Mouse (Mus musculus) liver, adult (tissue): ENCODE data around the gene Ttpal.

Experiments used
- GATA4 ChIP-seq: IDR thresholded peaks from 2 replicates; pipeline ENCODE4 v1.6.1; 2014; ENCODE audit warnings: mild to moderate bottlenecking, low read length; ENCODE audit not compliant: insufficient replicate concordance

The Ttpal gene

DNA sequence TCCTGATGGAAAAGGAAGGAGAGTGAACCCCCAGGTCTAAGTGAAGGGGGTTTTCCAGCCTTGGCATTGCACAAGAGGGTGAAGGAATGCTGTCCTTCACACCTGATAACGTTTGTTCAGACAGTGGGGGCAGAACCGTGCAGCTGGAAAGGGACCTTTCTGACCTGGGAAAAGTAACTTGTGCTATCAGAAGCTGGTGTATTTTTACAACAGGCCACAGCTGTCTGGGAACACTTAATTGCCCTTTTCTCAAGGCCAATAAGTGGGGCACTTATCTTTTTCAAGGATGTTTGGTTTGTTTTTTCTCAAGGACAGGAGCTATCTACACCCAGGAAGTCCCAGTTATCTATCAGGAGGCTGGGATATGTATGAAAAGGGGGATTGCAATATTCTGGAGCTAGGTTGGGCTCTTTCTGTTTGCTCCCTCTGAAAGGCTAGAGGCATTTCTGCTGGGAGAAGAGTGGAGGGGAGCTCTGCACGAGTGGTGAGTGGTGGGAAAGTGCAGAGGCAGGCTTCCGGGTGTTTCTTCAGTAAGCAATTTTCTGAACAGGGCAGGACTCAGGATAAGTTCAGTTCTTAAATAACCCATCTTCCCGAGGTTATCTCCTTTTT, 35.6 kb downstream of the Ttpal start:
- peak; percentile 75; the same call in 1 of the 2 replicates for TF ChIP-seq GATA4

DNA sequence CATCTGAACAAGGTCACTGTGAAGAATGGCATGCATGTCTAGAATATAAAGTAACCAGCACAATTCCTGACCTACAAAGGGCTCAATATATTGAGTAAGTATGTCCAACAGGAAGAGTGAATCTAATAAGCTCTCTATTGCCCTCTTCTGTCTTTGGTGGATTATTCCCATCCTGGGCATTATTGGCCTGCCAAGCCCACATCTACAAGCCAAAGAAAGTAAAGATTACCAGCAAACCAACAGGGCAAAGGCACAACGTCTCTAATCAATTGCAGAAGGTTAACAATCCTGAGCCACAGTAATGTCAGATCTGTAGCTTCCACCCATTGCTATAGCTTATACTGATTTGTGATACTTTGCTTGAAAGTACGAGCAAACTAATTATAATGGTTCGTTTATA, 38.4 kb downstream of the Ttpal start:
- no peak for TF ChIP-seq GATA4

DNA sequence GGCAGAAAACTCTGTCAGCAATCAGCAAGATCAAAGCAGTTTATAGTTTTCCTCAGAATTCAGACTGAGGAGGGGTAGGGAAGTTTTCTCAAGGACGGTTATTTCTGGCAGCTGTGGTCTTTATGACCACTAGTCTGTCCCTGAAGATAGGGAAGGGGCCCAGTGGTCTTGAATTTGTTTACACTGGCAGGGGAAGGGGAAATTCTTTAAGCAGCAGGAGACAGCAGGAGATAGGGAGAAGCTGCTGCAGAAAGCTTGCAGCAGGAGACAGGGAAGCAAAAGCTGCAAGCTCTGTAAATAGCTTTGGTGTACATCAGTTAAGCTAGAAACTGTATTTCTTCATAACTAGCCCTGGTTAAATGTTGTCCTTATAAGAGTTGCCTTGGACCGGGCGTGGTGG, 39.6 kb downstream of the Ttpal start:
- TF ChIP-seq GATA4, result peak; percentile 34; the same call in 1 of the 2 replicates

DNA sequence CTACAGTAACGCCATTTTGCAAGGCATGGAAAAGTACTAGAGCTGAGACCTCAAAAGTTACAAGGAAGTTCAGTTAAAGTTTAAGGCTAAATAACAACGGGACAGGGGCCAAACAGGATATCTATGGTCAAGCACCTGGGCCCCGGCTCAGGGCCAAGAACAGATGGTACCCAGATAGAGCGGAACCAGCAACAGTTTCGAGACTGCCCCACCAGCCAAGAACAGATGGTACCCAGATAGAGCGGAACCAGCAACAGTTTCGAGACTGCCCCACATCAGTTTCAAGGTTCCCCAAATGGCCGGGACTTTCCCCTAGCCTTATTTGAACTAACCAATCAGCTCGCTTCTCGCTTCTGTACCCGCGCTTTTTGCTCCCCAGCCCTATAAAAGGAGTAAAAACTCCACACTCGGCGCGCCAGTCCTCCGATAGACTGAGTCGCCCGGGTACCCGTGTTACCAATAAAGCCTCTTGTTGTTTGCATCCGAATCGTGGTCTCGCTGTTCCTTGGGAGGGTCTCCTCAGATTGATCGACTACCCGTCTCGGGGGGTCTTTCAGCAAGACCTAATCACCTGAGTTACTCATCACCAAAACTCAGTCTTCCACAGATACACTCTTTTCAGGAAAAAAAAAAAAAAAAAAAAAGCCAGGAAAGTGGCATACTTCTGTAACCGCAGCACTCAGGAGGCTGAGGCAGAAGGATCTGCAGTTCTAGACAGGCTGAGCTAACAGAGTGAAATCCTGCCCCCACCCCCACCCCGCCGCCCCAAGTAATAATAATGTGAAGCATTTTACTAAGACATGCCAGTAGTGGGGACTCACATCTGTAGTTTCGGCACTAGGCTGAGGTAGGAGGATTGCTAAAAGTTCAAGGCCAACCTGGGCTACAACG, 40.8 kb downstream of the Ttpal start:
- TF ChIP-seq GATA4, result peak; percentile 95

DNA sequence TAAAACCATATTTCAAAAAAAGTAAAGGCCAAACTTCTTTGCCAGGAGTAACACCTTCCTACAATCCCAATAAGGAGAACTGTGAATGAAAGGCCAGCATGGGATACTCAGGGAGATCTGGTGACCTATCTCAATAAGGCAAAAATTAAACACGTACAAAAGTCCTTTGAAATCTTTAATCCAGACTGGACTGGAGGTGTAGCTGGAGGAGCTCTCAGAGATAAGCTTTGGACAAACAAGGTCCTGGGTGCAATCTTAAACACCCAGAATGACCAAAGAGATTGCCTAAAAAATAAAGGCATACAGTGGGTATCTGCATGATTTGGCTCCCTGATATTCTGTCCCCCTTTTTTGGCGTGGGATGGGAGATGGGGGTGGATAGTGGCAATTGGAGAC, 41.5 kb downstream of the Ttpal start:
- no peak for TF ChIP-seq GATA4

DNA sequence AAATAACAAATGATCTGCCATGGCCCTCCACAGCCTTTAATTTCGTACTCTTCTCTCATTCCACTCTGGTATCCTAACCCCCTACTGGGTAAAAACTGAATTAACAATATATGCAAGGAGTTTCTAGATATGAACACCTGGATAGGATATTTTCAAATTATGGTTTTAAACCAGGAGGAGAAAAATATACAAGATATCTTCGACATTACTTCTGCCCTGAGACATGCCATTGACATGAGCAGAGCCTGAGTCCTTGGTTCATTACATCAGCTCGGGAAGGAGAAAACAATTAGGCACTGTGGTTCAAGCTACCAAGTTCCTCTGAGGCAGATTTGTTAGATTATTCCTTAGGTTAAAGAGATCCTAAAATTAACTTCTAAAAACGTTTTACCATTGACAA, 41.9 kb downstream of the Ttpal start:
- no peak for TF ChIP-seq GATA4

DNA sequence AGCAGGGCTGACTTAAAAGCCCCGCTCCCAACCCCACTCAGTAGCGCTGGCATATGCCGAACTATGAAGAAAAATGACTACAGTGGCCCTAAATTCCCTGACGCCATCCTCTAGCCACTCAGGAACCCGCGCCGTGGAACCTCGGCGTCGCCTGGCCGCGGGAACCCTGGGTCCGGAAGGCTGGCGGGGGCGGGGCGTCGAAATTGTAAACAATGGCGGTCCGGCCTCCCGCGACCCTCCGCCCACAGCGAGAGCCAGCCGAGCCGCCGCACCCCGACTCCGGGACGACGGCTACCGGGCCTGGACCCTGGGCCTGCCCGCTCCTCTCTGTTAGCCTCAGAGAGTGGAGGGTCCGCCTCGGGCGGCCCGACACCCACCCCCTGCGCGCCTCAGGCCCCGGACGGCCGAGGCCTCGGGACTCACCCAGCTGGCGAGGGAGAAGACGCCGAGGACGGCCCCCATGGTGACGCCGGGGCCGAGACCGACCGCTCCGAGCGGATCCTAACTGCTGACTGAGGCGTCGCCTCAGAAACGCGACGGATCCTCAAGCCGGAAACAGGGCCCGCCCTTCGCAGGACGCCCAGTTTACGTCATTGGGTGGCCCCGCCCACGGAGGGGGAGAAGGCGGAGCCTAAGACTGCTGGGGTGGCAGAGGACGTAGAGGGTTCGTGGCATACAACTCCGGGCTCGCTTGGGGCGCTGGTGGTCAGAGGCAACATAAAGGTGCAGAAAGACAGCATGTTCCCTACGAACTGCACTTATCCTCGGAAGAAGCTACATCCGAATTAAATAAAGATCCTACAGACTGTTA, 42.7 kb downstream of the Ttpal start, which contains the start of gene Serinc3:
Gene Serinc3, minus strand, starts transcription at position 557 of the 811 bp plus-strand sequence.
- TF ChIP-seq GATA4, result no peak

DNA sequence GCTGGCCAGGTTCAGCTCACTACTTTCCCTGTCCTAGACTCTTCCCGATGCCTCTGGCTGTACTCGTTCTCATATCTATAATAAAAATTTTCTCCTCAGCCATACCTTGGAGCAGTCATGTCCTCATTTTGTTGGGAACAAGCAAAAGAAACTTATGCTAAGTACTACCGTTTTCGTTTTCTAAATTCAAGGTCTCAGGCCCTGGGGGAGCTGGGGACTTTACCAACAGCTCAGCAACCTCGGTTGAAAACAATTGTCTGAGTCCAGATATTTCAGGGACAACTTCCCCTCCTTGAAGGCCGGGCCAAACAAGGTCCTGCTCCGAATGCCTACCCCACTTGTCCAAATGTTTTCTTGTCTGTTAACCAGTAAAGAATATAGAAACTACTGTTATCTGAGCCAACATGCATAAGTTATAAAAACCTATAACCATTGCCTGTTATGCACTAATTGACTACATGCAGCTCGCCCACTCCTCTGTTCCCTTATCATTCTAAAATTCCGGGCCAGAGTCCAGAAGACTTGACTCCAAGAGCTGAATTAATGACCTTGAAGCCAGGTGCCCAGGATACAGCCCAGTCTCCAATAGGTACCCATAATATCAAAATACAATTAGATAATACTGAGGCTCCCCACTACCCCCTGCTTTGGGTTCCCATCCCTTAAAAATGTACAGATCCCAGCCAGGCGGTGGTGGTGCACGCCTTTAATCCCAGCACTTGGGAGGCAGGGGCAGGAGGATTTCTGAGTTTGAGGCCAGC, 43.8 kb downstream of the Ttpal start:
- TF ChIP-seq GATA4, result no peak

DNA sequence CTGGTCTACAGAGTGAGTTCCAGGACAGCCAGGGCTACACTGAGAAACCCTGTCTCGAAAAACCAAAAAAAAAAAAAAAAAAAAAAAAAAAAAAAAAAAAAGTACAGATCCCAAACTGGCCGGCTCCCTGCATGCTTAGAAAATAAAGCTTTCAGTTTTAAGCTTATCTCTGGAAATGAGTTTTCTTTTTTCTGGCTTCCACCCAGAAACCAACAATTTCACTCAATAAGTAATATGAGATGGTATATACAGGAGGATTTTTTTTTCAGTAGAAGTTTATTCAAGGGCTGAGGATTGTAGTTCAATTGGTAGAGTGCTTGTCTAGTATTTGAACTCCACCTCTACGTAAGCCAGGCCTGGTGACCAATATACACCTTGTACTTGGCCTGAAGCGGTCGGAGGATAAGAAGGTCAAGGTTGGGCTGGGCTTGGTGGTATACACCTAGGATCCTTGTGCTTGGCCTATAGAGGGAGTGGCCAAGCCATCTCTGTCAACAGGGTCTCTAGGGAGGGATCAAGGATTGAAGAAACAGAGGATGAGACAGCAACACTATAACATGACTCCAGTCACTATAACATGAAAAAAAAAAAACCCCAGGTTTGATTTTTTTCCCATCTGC, 44.5 kb downstream of the Ttpal start:
- TF ChIP-seq GATA4, result no peak

DNA sequence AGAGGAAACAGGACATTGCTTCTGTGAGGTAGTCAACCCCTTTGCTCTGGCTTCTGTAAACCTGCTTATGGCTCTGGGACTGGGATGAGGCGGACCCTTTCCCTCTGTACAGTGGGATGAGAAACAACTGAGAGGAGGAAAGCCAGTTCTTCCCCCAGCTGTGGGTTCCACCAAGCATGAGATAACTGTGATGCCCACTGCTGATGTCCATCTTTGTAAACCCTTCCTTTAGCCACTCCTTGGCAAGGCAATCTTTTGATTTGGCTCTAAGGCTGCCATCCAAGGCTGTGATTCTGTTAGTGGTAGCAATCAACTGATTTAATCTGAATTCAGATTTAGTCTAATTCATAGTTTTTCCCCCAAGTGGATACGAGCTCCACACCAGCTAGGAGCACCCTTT, 55.4 kb downstream of the Ttpal start:
- no peak for TF ChIP-seq GATA4

DNA sequence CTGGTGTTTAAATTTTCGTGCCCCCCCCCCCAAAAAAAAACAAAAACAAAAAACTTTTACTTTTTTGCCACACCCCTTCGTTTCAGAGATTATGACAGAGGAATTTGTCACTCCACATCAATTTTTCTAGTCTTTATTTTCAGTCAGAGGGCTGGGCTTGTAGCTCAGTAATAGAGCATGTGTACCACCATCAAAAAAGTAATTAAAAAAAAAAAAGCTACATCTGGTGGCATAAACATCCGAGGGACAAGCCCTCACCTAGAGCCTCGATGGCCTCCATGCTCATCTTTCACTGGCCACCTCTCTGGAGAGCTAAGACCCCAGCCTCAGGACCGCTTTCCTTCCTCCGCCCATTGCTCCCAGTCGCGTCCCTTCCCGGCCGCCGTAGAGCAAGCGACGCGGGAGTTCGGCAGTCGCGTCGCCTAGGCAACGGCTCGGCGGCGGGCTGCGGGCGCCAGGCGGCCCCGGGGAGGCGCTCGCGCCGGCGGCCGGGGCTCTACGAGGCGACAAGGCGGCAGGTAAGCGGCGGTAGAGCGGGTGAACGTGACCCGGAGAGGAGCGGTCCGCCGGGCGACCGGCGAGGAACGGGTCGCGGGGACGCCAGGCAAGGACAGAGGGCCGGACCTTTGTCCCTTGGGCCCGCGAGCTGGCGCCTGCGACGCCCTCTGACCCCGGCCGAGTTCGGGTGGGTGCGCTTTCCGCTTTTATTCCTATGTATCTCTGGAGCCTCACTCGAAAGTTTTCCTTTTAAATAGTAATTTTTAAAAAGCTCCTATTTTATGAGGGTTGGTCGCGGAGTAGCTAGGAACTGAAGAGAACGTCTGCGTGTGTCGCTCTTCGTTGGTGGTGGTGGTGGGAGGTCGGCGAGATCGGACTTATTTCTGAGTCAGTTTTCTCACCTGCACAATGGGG, 56.1 kb downstream of the Ttpal start, which contains the start of gene Pkig:
Gene Pkig, plus strand, starts transcription at position 412 of the 912 bp plus-strand sequence.
- TF ChIP-seq GATA4, result peak; percentile 25; the same call in 1 of the 2 replicates

DNA sequence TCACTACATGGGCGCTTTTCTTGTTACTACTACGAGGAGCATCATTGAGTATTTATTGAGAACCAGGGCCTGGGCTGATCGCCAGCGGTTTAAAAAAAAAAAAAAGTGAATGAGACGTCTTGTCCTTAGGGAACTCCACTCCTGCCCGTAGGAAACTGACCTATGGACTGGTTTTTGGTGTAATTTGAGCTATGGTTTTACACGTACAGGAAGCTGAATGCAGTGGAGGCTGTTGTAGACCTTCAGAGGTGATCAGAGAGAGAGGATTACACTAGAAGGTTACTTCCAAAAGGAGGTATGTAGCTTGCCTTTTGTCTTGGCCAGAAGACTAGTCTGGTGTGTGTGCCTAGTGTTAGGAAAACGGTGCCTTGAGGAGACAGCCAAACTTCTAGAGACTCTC, 56.8 kb downstream of the Ttpal start:
- TF ChIP-seq GATA4, result no peak

DNA sequence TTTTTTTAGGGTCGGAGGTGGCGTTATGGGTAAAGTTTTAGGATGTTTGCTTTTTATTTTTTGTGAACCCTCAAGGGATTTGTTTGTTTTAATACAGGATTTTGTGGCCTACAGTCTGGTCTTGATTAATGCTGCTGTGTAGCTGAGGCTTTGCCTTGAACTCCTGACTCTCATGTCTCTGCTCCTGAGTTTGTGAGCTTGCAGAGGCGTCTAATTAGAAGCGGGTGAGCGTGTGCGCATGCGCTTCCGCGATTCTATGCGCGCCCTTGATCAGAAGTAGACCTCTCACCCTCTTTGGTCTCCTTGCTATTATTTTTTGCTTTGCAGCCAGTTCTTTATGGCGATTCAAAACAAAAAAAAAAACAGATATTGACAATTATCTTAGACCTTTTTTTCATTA, 57.3 kb downstream of the Ttpal start:
- no peak for TF ChIP-seq GATA4

DNA sequence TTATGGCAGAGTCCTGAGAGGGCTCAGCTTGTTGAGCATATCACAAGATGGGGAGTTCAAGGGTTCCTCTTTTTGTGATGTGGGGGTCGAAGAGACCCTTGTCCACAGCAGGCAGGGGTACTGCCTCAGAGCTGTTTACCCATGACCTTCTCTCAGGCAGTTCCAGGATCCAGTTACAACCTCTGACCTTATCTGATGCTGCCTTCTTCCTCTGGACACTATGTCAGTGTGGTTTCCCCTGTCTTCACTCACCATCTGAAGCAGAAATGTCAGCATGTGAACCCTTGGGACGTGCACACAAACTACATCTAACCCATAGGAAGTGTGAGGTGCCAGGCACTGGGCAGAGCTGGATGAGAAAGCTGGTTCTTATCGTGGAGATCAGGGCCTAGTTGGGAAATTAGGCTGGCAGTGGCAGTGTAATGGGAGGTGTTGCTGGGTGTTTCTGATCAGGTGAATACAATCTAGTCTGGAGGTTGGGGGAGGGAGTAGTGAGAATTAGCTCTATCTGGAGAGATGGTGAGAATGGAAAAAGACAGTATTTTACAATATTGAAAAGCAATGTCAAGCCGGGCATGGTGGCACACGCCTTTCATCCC, 58.1 kb downstream of the Ttpal start:
- peak; percentile 53; the same call in 1 of the 2 replicates for TF ChIP-seq GATA4
